Mouse (Mus musculus): ENCODE results near the gene Olfr1339. TPM values are rescaled to one million over a fixed set of nuclear protein-coding genes. Genes with fewer than 3 reads are reported as not detected.

Olfr1339 gene
- polyA plus RNA-seq, 1 experiment = not detected

DNA sequence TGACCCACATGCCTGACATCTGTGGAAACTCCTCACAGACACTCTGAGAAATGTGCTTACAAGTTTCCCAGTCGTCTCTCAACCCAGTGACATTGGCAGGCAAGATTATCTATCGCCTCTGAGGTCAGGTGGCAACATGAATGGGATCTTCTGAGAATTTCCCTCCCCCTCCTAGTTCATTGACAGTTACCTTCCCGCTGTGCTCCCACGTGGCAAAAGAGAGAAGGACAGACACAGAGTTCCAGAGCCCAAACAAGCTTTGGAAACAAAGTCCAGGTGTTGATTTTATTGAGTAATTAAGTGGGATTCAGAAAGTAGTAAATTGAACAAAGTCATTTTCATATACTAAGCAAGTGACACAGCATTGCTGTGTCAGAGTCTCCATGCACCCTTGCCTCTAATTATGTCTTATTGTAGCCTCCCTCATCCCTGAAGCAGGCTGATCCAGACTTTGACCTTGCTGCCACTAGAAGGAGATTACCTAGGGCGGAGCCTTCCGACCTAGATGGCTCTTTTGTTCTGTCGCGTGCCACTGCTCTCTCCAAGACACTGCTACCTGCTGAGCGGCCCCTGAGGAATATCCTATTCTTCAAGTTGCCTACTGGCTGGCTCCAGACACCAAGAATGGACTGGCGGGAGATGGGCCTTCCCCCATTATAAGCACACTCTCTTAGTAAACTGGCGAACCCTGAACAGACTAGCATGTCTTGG is 9.2 kb downstream of the Olfr1339 start:
- Histone ChIP-seq H3K4me3 (ENCODE audit: insufficient read depth, low read length) (no peak overlapping the region), H3K4me1 (ENCODE audit: control insufficient read depth, insufficient read depth, low read length) (no peaks in the 10 kb centered on the region), H3K27ac (ENCODE audit: insufficient read depth, low read length) (no peak overlapping the region)
- TF ChIP-seq POLR2A (IDR thresholded peaks at IDR 0.05; ENCODE audit: extremely low read depth, insufficient read depth, low read length) (no peak), CTCF (IDR thresholded peaks at IDR 0.05; ENCODE audit: extremely low read depth, insufficient read depth, low read length) (no peak)

DNA sequence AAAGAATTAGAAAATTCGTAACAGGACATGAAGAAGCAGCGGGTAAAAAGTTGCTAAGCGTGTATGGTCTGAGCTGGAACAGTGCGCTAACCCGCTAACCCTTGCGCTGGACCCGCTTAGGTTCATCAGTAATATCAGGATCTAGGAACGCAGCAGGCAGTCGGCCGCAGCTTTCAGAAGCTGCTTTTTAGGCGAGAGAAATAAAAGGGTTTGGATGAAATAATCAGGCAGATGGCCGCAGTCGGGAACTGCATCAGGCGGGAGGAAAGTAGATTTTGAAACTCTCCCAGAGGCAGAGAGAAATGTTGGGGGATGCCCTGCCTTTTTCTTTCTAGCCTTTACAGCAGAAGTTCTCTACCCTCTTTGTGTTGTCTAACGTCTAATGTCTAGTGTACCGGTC is 9.9 kb downstream of the Olfr1339 start:
- Histone ChIP-seq H3K27ac (ENCODE audit: insufficient read depth, low read length) (no peak overlapping the region), H3K4me3 (ENCODE audit: insufficient read depth, low read length) (no peak overlapping the region), H3K4me1 (ENCODE audit: control insufficient read depth, insufficient read depth, low read length) (no peaks in the 10 kb centered on the region)
- TF ChIP-seq CTCF (IDR thresholded peaks at IDR 0.05; ENCODE audit: extremely low read depth, insufficient read depth, low read length) = no peak
- TF ChIP-seq POLR2A (IDR thresholded peaks at IDR 0.05; ENCODE audit: extremely low read depth, insufficient read depth, low read length) = no peak

DNA sequence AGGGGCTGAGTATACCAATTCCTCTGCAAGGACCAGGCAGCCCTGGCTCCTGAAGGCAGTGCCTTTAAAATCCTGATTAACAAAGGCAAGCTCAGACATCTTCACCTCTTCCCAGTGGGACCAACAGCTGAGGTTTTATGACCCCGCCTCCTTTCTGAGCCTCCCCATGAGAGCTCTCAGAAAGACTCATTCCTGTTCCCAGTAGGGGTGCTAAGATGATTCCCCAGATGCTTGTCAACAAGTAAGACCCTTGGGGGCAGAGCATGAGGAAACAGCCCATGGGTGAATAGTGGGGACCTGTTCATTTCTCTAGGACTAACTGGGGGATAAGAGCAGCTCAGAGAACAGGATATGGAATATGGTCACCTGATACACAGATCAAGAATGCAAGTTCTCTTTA is 26.7 kb downstream of the Olfr1339 start, which contains the start of gene Olfr1338:
Olfr1338 (minus strand) TSS at position 101 of the 400 bp plus-strand sequence.
- TF ChIP-seq CTCF (IDR thresholded peaks at IDR 0.05; ENCODE audit: extremely low read depth, insufficient read depth, low read length) (no peak), POLR2A (IDR thresholded peaks at IDR 0.05; ENCODE audit: extremely low read depth, insufficient read depth, low read length) (no peak)
- Histone ChIP-seq H3K4me3 (ENCODE audit: insufficient read depth, low read length) (no peak within 1 kb of the TSS), H3K27ac (ENCODE audit: insufficient read depth, low read length) (no peak within 1 kb of the TSS), H3K4me1 (ENCODE audit: control insufficient read depth, insufficient read depth, low read length) (no peaks in the 10 kb centered on the region)

DNA sequence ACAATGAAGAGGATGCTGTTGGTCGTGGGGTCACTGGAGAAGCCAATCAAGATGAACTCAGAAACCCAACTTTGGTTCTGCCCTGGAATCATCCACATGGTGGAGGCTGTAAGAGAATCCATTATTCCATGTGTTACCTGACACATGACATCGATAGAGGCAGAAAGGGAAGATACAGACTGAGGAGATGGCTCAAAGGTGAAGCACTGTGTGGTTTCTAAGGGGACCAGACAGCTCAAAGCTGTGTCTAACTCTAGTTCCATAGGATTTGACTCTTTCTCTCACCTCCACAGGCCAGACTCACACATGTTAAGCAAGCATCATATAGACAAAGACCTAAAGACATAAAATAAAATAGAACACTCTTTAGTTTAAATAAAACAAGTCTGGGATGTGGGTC is 50.5 kb downstream of the Olfr1339 start, which contains the start of gene Olfr1337:
Olfr1337 (minus strand) TSS at position 101 of the 400 bp plus-strand sequence.
- TF ChIP-seq POLR2A (IDR thresholded peaks at IDR 0.05; ENCODE audit: extremely low read depth, insufficient read depth, low read length) = no peak
- no peak for TF ChIP-seq CTCF (IDR thresholded peaks at IDR 0.05; ENCODE audit: extremely low read depth, insufficient read depth, low read length)
- Histone ChIP-seq H3K4me3 (ENCODE audit: insufficient read depth, low read length) (no peak within 1 kb of the TSS), H3K27ac (ENCODE audit: insufficient read depth, low read length) (no peak within 1 kb of the TSS), H3K4me1 (ENCODE audit: control insufficient read depth, insufficient read depth, low read length) (no peaks in the 10 kb centered on the region)

Other genes with a start within 250 kb of the Olfr1339 start
- gene Tie1, start 242.1 kb upstream of the Olfr1339 start, polyA plus RNA-seq (2012; rRNA removed) = 12.8 and 13.2 TPM in 2 replicates
- gene 2610528J11Rik, start 205.2 kb upstream of the Olfr1339 start, polyA plus RNA-seq (2012; rRNA removed) = 0.19 TPM in 1 of 2 replicates, not detected in the other
- 23.7 and 27.7 TPM in 2 replicates for gene Tmem125, start 188.1 kb upstream of the Olfr1339 start, polyA plus RNA-seq (2012; rRNA removed)
- 0.32 and 0.56 TPM in 2 replicates for gene Cfap57, start 111.4 kb upstream of the Olfr1339 start, polyA plus RNA-seq (2012; rRNA removed)
- 53.1 and 54.8 TPM in 2 replicates for gene Ebna1bp2, start 111.4 kb upstream of the Olfr1339 start, polyA plus RNA-seq (2012; rRNA removed)
- gene Olfr62, start 73.2 kb upstream of the Olfr1339 start, polyA plus RNA-seq (2012; rRNA removed) = not detected in 2 replicates
- gene Olfr1342, start 39.4 kb upstream of the Olfr1339 start, polyA plus RNA-seq (2012; rRNA removed) = not detected in 2 replicates
- not detected in 2 replicates for gene Olfr1341, start 28.7 kb upstream of the Olfr1339 start, polyA plus RNA-seq (2012; rRNA removed)
- gene Olfr1340, start 12.0 kb upstream of the Olfr1339 start, polyA plus RNA-seq (2012; rRNA removed) = not detected in 2 replicates
- gene Olfr1338, start 26.6 kb downstream of the Olfr1339 start, polyA plus RNA-seq (2012; rRNA removed) = not detected in 2 replicates
- not detected in 2 replicates for gene Olfr1337, start 50.4 kb downstream of the Olfr1339 start, polyA plus RNA-seq (2012; rRNA removed)
- not detected in 2 replicates for gene Olfr1335, start 77.8 kb downstream of the Olfr1339 start, polyA plus RNA-seq (2012; rRNA removed)
- not detected in 2 replicates for gene Olfr1333, start 104.1 kb downstream of the Olfr1339 start, polyA plus RNA-seq (2012; rRNA removed)
- gene Olfr1331, start 132.5 kb downstream of the Olfr1339 start, polyA plus RNA-seq (2012; rRNA removed) = not detected in 2 replicates
- not detected in 2 replicates for gene Olfr1330, start 156.4 kb downstream of the Olfr1339 start, polyA plus RNA-seq (2012; rRNA removed)
- not detected in 2 replicates for gene Olfr1329, start 185.3 kb downstream of the Olfr1339 start, polyA plus RNA-seq (2012; rRNA removed)
- gene Olfr1328, start 206.4 kb downstream of the Olfr1339 start, polyA plus RNA-seq (2012; rRNA removed) = not detected in 2 replicates
- gene Lao1, start 229.4 kb downstream of the Olfr1339 start, polyA plus RNA-seq (2012; rRNA removed) = 0.10 and 0.17 TPM in 2 replicates